Mouse (Mus musculus) thymus, adult 18-20 months (tissue): ENCODE measurements around the gene Arhgef17.

Experiments used
- DNase-seq, 2 experiments: peaks; one replicate each; pipeline ENCODE4 v3.0.0; 2022; ENCODE audit warnings: mixed read lengths in 2 of 2

The Arhgef17 gene

DNA sequence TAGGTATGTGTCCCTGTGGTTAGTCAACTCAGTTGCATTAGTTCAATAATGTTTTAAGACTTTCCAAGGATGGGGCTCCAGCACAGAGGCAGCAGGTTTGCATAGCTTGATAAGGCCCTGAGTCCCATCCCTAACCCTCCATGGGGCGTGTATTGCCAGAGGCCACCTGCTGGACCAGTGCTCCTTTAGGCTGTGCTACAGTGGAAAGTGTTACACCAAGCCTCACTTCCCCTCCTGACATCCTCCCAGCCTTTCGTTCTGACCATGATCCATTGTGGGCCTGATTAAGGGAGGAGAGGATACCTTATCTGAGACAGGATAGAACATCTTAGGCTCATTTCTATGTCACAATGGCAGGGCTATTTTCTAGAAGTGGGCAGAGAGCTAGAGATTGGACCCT, 88.0 kb downstream of the Arhgef17 start:
- no peak for DNase-seq

DNA sequence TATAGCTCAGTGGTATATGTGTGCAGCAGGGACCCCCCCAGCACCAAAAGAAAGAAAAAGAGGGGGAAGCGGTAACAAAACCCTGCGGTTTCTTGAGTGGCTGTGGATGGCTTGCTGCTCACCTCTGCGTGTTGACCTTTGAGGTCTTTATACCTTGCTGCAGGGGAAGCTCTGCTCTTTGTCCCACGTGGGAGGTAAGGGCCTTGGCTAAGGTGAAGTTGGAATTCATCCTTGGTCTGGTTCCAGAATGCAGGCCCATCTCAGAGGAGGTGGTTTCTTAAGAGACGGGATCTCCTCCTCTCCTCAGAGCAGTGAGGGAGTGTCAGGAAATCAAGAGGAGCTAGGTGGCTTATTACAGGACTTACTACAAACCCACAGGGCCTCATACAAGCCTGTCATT, 89.7 kb downstream of the Arhgef17 start:
- DNase-seq, result no peak

DNA sequence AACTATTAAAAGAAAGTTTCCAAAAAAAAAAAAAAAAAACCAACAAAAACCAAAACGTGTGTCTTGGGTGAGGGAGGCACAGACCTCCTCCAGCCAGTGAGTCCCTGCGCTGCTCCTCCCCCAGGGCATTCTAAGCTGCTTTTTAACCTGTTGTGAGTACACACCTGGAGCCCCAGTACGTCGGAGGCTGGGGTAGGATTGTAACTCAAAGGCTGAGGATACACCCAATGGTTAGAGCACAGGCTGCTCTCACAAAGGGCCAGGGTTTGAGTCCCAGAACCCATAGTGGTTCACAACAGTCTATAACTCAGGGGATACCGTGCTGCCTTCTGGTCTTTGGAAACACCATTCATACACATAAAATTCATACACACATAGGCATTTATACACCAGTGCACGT, 90.3 kb downstream of the Arhgef17 start:
- no peak for DNase-seq

DNA sequence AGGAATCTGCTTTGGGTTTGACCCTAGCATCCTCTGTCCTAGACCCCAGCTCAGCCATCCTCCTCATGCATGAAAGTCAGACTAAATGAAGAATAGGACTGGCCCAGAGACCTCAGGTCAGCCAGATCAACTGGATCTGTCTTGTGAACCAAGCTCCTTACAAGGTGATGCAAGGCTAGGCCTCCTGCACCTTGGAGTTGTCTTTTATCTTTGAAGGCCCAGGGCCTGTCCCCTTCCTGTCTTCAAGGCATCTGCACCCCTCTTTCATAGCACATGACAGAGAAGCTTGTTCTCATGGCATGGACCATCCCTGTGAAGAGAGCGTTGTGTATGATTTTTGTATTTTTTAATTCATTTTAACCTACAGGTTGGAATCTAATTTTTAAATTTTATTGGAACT, 91.0 kb downstream of the Arhgef17 start:
- no peak for DNase-seq

DNA sequence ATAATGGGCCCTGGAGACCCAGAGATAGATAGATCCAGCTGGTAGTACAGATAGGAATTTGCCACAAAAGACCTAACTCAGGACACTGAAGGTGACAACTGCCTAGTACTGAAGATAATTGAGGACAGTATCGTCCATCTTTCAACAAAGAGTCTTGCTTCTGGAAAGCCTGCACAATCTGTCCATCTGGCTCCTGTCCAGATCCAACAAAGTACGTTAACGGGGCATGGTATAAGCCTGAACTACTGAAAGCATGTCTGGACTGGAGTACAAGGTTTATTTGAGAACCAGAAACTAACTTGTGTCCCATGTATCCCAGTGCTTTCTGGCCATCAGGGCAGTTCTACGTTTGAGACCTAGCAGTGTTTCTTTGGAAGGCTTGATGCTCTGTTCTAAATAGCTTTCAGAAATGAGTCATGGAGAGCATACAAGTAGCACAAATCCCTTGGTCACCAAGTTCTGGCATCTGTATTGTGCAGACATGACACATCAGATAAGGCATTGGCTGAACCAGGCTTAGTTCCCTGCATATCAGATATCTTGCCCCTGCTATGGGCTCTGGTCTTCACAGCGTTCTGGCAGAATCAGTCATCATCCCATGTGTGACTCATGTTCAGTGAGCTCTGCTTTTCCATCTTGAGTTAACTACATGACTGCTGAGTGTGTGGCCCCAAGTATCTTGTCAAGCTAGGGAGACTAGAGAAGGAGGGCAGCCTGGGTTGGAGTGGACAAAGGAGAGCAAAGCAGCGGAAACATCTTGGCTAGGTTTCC, 92.1 kb downstream of the Arhgef17 start:
- DNase-seq, result no peak

DNA sequence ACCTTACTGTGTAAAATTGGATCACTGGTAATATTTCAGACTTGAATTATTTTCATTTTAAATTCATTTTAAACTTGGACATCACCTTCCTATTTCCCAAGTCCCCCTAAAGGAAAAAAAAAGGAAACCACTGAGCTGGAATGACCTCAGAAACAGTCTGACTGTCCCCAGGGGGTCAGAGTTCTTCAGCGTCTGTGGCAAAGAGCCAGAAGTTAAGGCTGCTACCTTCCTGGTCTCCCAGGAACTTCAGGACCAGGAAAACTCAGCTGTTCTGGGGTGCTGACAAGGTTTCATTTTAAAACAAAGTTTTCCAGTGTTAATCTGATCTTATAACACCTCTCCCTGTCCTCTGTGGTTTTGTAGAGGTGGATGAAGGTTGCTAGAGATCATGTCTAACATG, 94.2 kb downstream of the Arhgef17 start:
- no peak for DNase-seq

DNA sequence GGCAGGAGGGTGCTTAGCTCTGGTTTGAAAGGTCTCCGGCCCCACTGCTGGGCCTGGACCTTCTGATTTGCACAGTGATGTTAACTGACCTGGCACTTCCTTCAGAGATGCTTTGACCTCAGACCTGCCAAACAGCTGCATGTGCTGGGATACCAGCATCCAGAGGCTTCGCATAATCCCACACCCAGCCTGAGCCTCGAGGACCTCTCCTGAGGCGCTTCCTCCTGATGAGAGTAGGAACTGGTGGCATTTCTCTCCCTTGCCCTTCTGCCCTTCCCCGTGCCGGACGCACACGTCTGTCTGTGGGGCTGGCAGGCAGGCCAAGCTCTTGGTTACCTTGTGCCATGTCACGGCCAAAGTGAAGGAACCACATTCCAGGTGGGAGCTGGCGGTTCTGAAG, 95.2 kb downstream of the Arhgef17 start:
- DNase-seq, result no peak

DNA sequence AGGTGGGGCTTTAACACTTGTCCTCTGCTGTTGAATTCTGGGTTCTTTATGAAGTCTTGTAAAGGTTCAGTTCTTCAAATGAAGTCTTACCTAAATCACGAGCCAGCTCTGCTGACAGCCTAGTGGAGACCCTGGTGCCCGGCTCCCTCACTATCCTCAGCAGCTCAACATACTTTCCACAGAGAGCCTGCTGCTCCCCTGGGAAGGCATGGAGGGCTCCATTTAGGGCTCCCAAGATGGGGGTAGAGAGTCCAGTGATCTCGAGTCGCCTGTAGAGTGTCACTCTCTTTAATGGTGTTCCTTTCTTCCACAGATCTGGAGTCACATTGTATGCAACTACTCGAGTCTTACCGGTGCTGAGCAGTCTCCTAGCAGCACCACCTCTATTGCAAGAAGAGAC, 96.2 kb downstream of the Arhgef17 start:
- no peak for DNase-seq

DNA sequence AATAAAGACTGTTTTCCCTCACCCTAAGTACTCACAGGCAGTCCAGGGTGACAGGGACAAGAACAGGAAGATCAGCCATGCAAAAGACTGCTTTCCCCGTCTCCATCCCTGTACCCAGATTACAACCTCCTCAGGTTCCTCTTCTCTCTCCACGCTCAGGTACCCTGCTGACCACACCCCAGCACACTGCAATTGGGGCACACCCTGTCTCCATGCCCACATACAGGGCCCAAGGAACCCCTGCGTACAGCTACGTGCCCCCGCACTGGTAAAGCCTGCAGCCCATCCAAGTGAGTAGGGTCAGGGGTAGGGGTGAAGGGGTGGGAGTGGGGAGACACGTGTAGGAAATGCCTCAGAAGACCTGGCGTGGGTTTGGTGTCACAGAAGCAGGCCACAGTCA, 96.7 kb downstream of the Arhgef17 start:
- DNase-seq, result no peak

DNA sequence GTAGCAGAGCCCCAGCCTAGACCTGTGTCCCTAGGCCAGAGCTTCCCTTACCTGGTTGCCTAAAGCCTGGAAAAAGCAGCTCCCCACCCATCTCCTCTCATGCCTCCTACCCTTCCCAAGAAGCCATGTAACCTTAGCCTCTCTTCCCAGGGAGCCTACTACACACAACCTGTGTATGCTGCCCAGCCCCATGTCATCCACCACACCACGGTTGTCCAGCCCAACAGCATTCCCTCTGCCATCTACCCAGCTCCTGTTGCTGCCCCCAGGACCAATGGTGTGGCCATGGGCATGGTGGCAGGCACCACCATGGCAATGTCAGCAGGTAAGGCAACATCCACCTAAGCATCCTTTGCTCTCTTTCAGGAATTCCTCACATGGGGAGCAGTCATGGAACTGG, 98.0 kb downstream of the Arhgef17 start:
- DNase-seq, result no peak

DNA sequence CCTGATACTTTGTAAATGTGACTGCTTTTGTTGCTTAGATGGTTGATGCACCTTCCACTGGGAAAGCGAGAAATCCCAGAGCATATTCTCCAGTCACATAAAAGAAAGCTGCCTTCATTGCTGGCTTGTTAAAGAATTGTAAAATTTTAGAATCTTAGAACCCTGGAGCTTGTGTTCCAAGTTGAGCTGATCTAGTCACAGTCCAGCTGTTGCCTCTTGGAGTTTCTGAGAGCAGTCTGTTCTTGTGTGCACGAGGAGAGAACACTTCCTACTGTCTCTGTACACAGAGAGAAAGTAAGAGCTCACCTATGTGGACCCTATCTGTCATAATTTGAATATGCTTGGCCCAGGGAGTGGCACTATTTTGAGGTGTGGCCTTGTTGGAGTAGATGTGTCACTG, 103.4 kb downstream of the Arhgef17 start:
- DNase-seq, result no peak

DNA sequence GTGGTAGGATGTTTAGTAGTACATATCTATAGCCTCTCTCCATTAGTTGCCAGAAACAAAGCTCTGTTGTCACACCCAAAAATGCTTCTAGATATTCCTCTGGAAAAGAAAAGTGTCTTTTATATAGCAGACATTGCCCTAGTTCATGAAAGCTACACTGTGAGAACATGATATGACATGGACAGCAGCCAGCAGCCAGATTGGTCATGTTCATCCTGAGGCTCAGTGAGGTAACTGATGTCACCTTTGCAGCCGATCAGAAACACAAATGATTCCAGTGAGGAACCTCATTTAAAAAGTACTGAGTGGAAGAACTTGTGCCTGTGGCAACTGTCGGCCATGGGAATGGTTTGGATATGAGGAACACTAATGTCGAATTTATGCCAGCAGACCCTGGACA, 107.2 kb downstream of the Arhgef17 start:
- DNase-seq, result no peak
